Mouse (Mus musculus): ENCODE data around the gene Nek8. TPM values are rescaled to one million over a fixed set of nuclear protein-coding genes. Genes with fewer than 3 reads are reported as not detected.
"Not testable (repeated sequence)": the region's sequence is repeated elsewhere in the genome, so short reads cannot be mapped to it uniquely, and the experiment has no call there.

Nek8 gene
- total and polyA plus RNA-seq, 2 experiments from 2014 or later, result 4.5 to 7.1 TPM

DNA sequence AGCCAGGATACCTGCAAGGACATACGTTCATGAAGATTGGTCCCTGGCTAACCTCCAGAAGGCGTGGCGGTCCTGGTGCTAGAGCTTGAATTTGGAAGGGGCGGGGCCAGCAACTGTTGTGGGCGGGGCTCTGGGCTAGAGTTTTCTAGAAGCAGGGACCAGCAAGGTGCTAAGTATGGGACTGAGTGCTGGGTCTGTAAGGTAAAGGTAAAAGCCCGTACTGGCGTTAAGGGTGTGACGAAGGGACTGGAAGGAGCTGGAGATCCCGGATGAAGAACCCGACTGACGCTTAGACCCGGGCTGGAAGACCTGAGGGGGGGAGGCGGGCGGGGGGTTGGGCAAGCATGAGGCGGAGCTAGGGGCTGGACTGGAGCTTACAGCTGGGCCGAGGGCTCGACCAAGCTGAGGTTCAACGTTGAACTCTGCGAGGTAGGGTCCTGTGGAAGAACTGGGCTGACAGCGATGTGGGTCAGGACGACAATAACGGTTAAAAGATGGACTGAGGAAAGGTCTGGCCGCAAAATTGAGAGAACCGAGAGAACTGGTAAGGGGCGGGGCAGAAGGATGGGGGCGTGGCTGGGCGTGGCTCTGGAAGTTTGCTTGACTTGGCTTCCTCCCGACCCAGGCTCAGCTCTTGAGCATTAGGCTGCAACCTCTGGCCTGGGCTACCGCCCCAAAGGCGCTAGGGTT lies 18.1 kb upstream of the Nek8 start:
- TF ChIP-seq CTCF (IDR thresholded peaks at IDR 0.05), result no peak
- Histone ChIP-seq H3K27me3 (ENCODE audit: insufficient read depth, low read length) (no peaks in the 10 kb centered on the region), H3K4me3 (ENCODE audit: low read depth, low read length) (peak overlapping the region; percentile 25), H3K4me1 (ENCODE audit: insufficient read depth, low read length) (no peaks in the 10 kb centered on the region), H3K27ac (ENCODE audit: low read depth, low read length) (no peak overlapping the region), H3K9ac (replicated peaks; ENCODE audit: low read length, poor library complexity, severe bottlenecking) (no peak overlapping the region), H3K9me3 (ENCODE audit: low read length) (no peaks in the 10 kb centered on the region), H3K36me3 (ENCODE audit: insufficient read depth, low read length) (peaks cover 24% of the 10 kb centered on the region), H3K4me2 (ENCODE audit: low read depth, low read length, poor library complexity, severe bottlenecking) (peak overlapping the region; percentile 48)
- peak; percentile 49 for DNase-seq (ENCODE audit: low spot score)
- 3% methylated on average over 30 of the region's 30 CpGs for WGBS
- ATAC-seq (ENCODE audit: low FRiP score), result peak; percentile 42; the same call in 1 of the 2 replicates

DNA sequence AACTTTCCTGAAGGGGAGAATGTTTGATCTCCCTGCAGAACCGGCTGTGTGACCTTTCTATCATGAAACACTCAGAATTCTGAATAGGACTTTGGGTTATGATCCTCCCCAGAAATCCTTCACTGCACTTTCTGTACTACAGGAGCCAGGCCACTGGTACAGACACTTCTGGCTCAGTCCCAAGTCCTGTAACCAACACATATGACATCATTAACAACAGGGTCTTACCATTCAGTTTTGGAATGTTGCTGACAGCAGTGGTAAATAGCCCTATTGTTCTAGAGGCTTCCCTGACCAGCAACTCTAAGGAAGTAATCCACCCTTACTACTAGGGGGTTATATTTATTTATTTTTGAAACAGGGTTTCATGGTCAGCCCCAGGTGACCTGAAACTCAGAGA lies 16.6 kb upstream of the Nek8 start, which contains the start of gene Proca1:
TSS of gene Proca1 (plus strand) at position 280 of the 400 bp plus-strand sequence.
- no peaks in the 10 kb centered on the region for H3K4me1 ChIP-seq (ENCODE audit: insufficient read depth, low read length)
- H3K27me3 ChIP-seq (ENCODE audit: insufficient read depth, low read length), result no peaks in the 10 kb centered on the region
- no peak for ATAC-seq (ENCODE audit: low FRiP score)
- no peak for TF ChIP-seq CTCF (IDR thresholded peaks at IDR 0.05)
- no peaks in the 10 kb centered on the region for H3K9me3 ChIP-seq (ENCODE audit: low read length)
- peak within 1 kb of the TSS; percentile 48 for H3K4me2 ChIP-seq (ENCODE audit: low read depth, low read length, poor library complexity, severe bottlenecking)
- peaks cover 24% of the 10 kb centered on the region for H3K36me3 ChIP-seq (ENCODE audit: insufficient read depth, low read length)
- H3K27ac ChIP-seq (ENCODE audit: low read depth, low read length), result no peak within 1 kb of the TSS
- 87% methylated on average over 1 of the region's 1 CpGs for WGBS
- H3K4me3 ChIP-seq (ENCODE audit: low read depth, low read length), result no peak within 1 kb of the TSS; the same call in 1 of the 2 replicates
- H3K9ac ChIP-seq (replicated peaks; ENCODE audit: low read length, poor library complexity, severe bottlenecking), result no peak within 1 kb of the TSS
- DNase-seq (ENCODE audit: low spot score), result no peak

- Histone ChIP-seq H3K4me3 (ENCODE audit: low read depth, low read length) (peak overlapping the region; percentile 85), H3K4me2 (ENCODE audit: low read depth, low read length, poor library complexity, severe bottlenecking) (peak overlapping the region; percentile 87), H3K36me3 (ENCODE audit: insufficient read depth, low read length) (peaks cover 24% of the 10 kb centered on the region), H3K27ac (ENCODE audit: low read depth, low read length) (peak overlapping the region; percentile 91; the same call in 1 of the 2 replicates), H3K9ac (replicated peaks; ENCODE audit: low read length, poor library complexity, severe bottlenecking) (no peak overlapping the region), H3K4me1 (ENCODE audit: insufficient read depth, low read length) (no peaks in the 10 kb centered on the region), H3K27me3 (ENCODE audit: insufficient read depth, low read length) (no peaks in the 10 kb centered on the region), H3K9me3 (ENCODE audit: low read length) (no peaks in the 10 kb centered on the region)
- WGBS, result 75% methylated on average over 6 of the region's 6 CpGs
- DNase-seq (ENCODE audit: low spot score) (no peak), ATAC-seq (ENCODE audit: low FRiP score) (no peak)
- no peak for TF ChIP-seq CTCF (IDR thresholded peaks at IDR 0.05)
Measured at GRCm38 (mm10) chr11:78190041-78190440, 13.6 kb upstream of the Nek8 start.

- ATAC-seq (ENCODE audit: low FRiP score), result peak; percentile 84
- Histone ChIP-seq H3K27me3 (ENCODE audit: insufficient read depth, low read length) (no peaks in the 10 kb centered on the region), H3K4me1 (ENCODE audit: insufficient read depth, low read length) (no peaks in the 10 kb centered on the region), H3K9ac (replicated peaks; ENCODE audit: low read length, poor library complexity, severe bottlenecking) (peak overlapping the region; percentile 94), H3K36me3 (ENCODE audit: insufficient read depth, low read length) (peaks cover 24% of the 10 kb centered on the region), H3K27ac (ENCODE audit: low read depth, low read length) (peak overlapping the region; percentile 91), H3K4me3 (ENCODE audit: low read depth, low read length) (peak overlapping the region; percentile 85), H3K4me2 (ENCODE audit: low read depth, low read length, poor library complexity, severe bottlenecking) (peak overlapping the region; percentile 87), H3K9me3 (ENCODE audit: low read length) (no peaks in the 10 kb centered on the region)
- WGBS, result under 1% methylated on average over 42 of the region's 42 CpGs
- peak; percentile 86 for DNase-seq (ENCODE audit: low spot score)
- TF ChIP-seq CTCF (IDR thresholded peaks at IDR 0.05), result no peak
Measured at GRCm38 (mm10) chr11:78189234-78190040, 13.0 kb upstream of the Nek8 start.

DNA sequence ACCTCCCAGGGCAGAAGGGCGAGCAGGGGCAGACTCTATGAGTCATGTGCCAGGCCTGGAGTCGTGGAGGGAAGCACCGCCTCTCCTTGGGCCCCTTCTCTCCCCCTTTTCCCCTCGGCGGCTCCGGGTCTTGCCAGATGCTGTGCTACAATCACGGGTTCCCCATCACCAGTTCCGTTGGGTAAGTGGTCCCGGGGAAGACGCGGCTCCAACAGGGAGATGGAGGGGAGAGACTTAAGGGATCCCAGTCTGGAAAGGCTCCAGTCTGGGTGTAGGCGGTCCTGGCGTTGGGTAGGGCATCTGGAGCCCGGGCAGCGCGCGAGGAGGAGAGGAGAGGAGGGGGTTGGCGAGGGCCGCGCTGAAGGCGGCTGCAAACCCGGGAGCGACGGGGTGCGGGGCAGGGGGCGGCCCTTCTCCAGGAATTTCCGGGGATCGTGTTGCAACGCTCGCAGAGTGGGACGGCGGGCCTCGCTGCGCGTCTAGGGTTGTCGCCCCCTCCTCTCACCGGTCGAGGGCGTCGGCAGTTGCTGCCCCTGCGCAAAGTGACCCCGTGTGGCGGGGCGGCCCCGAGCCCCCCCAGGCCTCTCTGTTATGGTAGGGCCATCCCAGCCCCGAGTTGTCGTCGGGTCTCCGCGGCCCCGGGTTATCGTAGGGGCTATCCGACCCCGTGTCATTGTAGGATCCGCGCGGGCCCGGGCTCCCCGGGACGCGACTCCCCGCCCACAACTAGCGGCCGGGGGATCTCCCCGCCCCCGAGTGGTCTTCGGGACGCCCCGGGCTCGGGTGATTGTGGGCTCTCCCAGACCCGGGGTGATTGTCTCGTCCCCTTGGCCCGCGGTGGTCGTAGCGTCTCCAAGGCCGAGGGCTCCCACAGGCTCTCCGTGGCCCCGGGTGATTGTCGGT lies 12.1 kb upstream of the Nek8 start, which contains the start of gene Rab34:
TSS of gene Rab34 (plus strand) at position 100 of the 903 bp plus-strand sequence.
- H3K36me3 ChIP-seq (ENCODE audit: insufficient read depth, low read length), result peaks cover 22% of the 10 kb centered on the region
- no peak; the same call in 1 of the 2 replicates for TF ChIP-seq CTCF (IDR thresholded peaks at IDR 0.05)
- peak within 1 kb of the TSS; percentile 91 for H3K27ac ChIP-seq (ENCODE audit: low read depth, low read length)
- H3K4me3 ChIP-seq (ENCODE audit: low read depth, low read length), result peak within 1 kb of the TSS; percentile 85
- H3K9ac ChIP-seq (replicated peaks; ENCODE audit: low read length, poor library complexity, severe bottlenecking), result peak within 1 kb of the TSS; percentile 94
- no peaks in the 10 kb centered on the region for H3K27me3 ChIP-seq (ENCODE audit: insufficient read depth, low read length)
- no peaks in the 10 kb centered on the region; the same call in 1 of the 2 replicates for H3K4me1 ChIP-seq (ENCODE audit: insufficient read depth, low read length)
- DNase-seq (ENCODE audit: low spot score), result peak; percentile 84
- under 1% methylated on average over 64 of the region's 80 CpGs for WGBS
- no peaks in the 10 kb centered on the region for H3K9me3 ChIP-seq (ENCODE audit: low read length)
- H3K4me2 ChIP-seq (ENCODE audit: low read depth, low read length, poor library complexity, severe bottlenecking), result peak within 1 kb of the TSS; percentile 87
- peak; percentile 73 for ATAC-seq (ENCODE audit: low FRiP score)

- H3K9me3 ChIP-seq (ENCODE audit: low read length); ATAC-seq (ENCODE audit: low FRiP score); DNase-seq (ENCODE audit: low spot score); H3K4me1 ChIP-seq (ENCODE audit: insufficient read depth, low read length); H3K27ac ChIP-seq (ENCODE audit: low read depth, low read length); H3K9ac ChIP-seq (replicated peaks; ENCODE audit: low read length, poor library complexity, severe bottlenecking); H3K4me3 ChIP-seq (ENCODE audit: low read depth, low read length); H3K27me3 ChIP-seq (ENCODE audit: insufficient read depth, low read length); H3K4me2 ChIP-seq (ENCODE audit: low read depth, low read length, poor library complexity, severe bottlenecking): not testable (repeated sequence)
- 93% methylated on average over 6 of the region's 6 CpGs for WGBS
- peaks cover 16% of the 10 kb centered on the region for H3K36me3 ChIP-seq (ENCODE audit: insufficient read depth, low read length)
Measured at GRCm38 (mm10) chr11:78184702-78185101, 8.2 kb upstream of the Nek8 start.

Data from midbrain, postnatal 0 days (tissue).